Mouse (Mus musculus) right cerebral cortex, postnatal 10 days (tissue): ENCODE data around the gene Zfp92.
"Not testable (repeated sequence)": the region's sequence is repeated elsewhere in the genome, so short reads cannot be mapped to it uniquely, and the experiment has no call there.

Experiments
- DNase-seq, 2 experiments: peaks; one replicate each; pipeline ENCODE4 v3.0.0; 2021; ENCODE audit warnings: low spot score in 2 of 2

Gene Zfp92

GRCm38 (mm10) chrX:73410880-73411517 lies at the start of gene Zfp92:
TSS of gene Zfp92 (plus strand) at chrX:73411096.
- peak in 1 of 2 experiments; percentile 33 for DNase-seq

DNA sequence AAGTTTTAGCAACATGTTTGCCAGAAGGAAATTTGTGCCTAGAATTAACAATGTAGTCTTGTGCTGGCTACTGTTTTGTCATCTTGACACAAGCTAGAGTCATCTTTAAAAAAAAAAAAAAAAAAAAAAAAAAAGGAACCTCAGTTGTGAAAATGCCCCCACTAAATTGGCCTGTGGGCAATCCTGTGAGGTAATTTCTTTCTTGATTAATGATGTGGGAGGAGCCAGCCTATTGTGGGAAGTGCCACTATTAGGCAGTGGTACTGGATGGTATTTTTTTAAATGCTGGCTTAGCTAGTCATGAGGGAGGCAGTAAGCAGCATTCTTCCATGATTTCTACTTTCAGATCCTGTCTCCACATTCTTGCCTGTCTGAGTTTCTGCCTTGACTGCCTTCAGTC lies 47.6 kb upstream of the Zfp92 start:
- no peak for DNase-seq

GRCm38 (mm10) chrX:73384419-73384818 lies 26.5 kb upstream of the Zfp92 start:
- peak in 1 of 2 experiments; percentile 31 for DNase-seq

- DNase-seq = no peak
Measured at GRCm38 (mm10) chrX:73384924-73385323, 26.0 kb upstream of the Zfp92 start.

DNA sequence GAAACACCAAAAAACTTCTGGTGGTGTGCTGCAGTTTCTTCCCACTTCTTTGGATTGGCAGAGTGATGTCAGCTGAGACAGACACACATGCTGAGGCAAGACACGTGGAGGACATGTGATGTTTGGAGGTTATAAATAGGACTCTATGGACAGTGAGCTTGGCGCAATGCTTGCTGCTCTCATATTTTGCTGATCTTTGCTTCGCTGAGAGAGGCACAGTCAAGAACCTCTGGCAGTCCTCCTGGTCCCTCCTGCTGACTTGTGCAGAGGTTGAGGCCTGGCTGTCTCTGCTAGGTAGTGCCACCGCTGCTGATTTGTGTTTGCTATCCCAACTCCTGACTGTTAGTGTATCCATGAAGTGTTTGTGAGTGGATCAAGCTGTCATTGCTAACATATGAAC lies 19.4 kb upstream of the Zfp92 start:
- DNase-seq = no peak

GRCm38 (mm10) chrX:73396446-73396845 lies 14.4 kb upstream of the Zfp92 start:
- DNase-seq = no peak

GRCm38 (mm10) chrX:73398636-73399035 lies 12.3 kb upstream of the Zfp92 start, which contains the start of gene Gm18336:
TSS of gene Gm18336 (minus strand) at chrX:73398736.
- not testable (repeated sequence) for DNase-seq

DNA sequence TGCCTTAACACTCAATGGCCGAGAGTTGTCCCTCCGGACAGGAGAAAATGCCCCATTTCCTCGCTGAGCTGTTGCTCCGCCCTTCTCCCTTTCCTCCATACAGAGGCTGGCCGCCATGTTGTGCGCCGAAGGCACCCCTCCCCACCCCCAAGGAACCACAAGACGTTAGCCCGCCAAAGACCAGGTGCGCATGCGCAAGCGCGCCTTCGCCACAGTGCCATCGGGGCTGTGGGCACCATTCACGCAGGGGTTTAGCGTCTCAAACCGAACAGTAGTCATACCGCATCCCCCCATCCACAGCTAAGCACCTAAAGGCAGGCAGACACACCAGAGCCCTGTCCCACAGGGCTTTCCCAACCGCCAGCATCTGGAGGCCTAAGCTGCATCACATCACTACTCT lies 9.9 kb upstream of the Zfp92 start:
- DNase-seq = no peak

DNA sequence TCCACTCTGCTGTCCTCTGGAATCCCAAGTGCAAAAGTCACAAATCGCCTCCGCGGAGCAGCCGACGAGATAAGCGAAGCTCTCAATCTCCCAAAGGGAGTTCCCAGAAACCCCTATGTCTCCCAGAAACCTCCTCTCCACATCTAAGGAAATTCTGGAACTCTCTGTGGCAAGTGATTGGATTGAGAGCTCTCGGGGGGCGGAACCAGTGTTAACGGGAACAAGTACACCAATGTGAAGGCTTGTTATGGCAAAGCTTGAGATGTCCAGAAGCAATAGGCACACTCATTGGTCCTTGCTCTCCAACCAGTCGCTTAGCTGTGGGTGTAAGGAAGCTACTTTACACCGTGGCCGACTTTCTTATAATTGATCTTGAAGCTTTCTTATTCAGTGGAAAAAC lies 9.3 kb upstream of the Zfp92 start:
- DNase-seq = no peak

DNA sequence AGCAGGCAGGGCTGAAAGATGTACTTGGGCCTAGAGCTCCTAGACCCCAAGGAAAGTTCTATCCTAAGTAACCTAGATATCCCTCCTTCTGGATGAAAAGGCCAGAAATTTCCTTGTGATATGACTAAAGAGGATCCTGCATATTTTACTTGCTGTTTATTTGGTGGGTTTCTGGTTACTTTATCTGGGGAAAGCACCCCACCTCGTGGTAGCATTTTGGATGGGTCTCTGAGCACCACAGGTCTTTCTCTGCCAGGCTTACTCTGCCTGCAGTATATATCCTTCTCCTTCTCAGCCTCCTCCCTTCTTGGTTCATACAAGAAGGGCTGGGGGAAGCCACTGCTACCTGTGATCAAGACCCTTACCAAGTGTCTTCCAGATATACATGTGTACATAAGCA lies 1.9 kb downstream of the Zfp92 start:
- DNase-seq = peak in 1 of 2 experiments; percentile 26

DNA sequence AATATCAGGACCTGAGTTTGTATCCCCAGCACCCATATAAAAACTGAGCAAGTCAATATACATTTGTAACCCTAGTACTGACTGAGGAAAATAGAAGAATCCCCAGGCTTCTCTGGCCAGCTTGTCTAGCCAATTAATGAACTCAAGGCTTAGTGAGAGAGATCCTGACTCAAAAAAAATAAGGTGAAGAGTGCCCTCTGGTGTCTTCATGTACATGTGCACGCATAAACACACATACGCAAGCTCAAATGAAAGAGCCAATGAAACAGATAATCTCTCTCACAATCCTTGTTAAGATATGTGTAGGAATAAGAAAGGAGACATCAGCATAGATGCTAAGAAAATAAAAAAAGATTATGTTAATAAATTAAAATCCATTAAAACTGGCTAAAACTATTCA lies 19.1 kb downstream of the Zfp92 start:
- no peak for DNase-seq

GRCm38 (mm10) chrX:73432850-73433249 lies 22.0 kb downstream of the Zfp92 start:
- DNase-seq = no peak

- DNase-seq = no peak
Measured at GRCm38 (mm10) chrX:73435252-73435651, 24.4 kb downstream of the Zfp92 start, which contains the start of gene Trex2. TSS of gene Trex2 (minus strand) at chrX:73435344.

DNA sequence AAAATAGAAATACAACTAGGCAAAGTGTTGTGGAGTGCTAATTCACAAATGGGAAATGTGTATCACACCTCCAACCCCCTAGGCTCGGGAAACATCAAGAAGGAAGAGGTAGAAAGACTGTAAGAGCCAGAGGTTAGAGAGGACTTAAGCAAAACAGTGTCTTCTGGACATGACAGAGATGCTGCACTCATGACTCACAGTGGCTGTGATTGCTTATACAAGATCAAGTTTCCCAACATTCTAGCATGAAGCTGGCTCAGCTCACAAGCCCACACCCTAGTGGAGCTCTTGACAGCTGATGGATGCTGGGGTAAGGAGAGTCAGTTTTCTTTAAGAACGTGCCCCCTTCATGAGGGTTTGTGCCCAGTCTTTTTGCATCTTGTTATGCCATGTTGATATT lies 30.5 kb downstream of the Zfp92 start:
- DNase-seq = no peak

DNA sequence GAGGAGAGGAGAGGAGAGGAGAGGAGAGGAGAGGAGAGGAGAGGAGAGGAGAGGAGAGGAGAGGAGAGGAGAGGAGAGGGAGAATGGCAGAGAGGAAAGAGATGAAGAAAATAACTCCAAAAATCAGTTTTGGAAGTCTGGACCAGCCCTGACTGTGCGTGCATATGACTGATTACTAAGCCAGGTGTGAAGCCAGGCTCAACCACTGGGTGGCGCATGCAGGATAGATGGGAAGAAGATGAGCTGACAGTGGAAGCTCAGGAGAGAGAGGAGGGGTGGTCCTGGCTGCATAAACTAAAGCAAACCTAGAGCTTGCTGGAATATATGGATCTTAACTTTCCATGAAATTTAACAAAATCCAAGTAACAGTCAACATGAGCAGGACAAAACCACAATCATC lies 41.1 kb downstream of the Zfp92 start:
- DNase-seq = peak; percentile 47 to 69

- peak; percentile 95 to 96 for DNase-seq
Measured at GRCm38 (mm10) chrX:73458877-73459392, 48.0 kb downstream of the Zfp92 start, which contains the start of gene Haus7. TSS of gene Haus7 (minus strand) at chrX:73459044.

DNA sequence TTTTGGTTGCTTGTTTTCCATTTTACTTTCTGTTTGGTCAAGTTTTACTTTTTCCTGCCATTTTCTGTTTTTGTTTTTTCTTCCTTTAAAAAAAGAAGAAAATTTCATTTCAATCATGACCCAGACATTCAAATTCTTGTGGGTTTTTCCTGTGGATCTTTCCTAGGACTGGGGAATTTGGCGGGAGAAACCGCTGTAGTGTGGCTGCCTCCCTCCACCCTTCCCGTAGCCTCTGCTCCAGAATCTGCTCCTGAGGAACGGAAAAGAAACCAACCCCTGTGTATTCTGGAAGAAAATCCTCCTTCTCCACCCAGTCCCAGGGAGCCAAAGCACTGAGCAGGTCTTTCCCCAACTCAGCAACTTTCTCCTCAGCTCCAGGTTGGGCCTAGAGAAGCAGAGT lies 49.9 kb downstream of the Zfp92 start:
- DNase-seq = no peak

DNA sequence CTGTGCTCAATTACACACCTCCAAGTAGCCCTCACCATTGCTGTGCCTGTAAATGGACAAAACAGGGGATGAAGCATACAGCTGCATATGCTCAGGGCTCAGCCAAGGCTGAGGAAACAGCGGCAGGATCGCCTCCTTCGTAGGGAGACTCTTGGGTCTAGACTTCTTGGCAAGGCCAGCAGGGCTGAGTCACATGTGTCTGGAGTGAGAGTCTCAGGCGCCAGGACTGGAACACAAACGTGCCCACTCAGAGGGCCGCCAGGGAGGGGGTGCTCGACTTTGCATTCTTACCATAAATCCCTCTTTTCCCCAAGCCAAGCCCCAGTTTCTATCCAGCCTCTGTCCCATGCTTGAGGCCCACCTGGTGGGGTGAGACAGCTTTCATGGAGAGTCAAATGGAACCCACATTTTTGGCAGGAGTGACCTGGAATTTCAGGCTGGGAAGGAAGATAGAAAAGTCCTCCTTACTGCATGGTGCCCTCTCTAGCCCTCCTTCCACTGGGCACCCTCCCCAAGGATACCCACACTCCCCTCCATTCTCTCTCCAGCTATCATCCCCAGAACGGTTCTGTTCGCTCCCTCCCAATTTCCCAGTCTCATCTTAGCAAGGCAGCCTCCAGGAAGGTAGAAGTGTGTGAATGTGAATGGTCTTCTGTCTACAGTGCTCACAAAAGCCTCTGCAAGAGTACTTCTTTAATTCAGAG lies 54.7 kb downstream of the Zfp92 start:
- peak; percentile 51 to 52 for DNase-seq

GRCm38 (mm10) chrX:73467446-73468241 lies 56.7 kb downstream of the Zfp92 start:
- peak; percentile 33 to 41 for DNase-seq

- no peak for DNase-seq
Measured at GRCm38 (mm10) chrX:73468330-73468729, 57.4 kb downstream of the Zfp92 start.

GRCm38 (mm10) chrX:73468752-73469151 lies 57.9 kb downstream of the Zfp92 start:
- DNase-seq = no peak

DNA sequence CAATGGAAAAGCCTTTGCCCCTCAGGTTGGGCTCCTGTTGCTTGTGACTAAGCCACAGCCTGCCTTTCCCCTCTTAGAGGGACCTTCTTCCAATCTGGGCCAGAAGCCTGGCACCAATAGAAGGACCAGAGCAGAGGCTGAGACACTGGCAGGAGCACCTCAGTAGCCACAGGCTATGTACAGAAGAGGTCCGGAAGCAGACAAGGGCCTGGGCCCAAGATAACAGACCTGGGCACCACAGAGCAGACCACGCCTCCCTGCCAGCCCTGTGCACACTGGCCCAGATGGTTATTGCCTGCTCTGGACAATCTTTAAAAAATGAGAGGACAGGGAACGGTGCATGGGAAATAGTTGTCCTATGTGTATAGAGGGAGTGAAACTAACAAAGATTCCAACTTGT lies 60.9 kb downstream of the Zfp92 start:
- no peak for DNase-seq
